In genomic region chr11:115653194-115653593, GRCm38 (mm10) we compare ENCODE assay signal across 17 mouse cellular contexts. TPM values are rescaled to one million over a fixed set of nuclear protein-coding genes. Genes with fewer than 3 reads are reported as not detected.
DNase-seq lines count a peak whose midpoint lies in the region; ATAC-seq and TF ChIP-seq lines count a peak whose summit lies in the region.
"Had no signal": no experiment of that assay in that cellular context is flagged by ENCODE, and none has a peak within 500 bp of the region (broad histone marks: within the 10 kb centered on the region; RNA-seq: fewer than 3 reads in every experiment).

No protein-coding gene starts in this region.

- in situ Hi-C loops in CH12.LX (cut with MboI; ENCODE audit: low pct_ligation_motif_present, low pct_unique_long_range_greater_than_20kb, low sequenced_read_pairs): no loop called here

- 74% methylated on average over 3 of the region's 3 CpGs for WGBS in forebrain, postnatal 0 days
- 91% methylated on average over 3 of the region's 3 CpGs for WGBS in forebrain, embryonic 12.5 days
- 46% methylated on average over 3 of the region's 3 CpGs for WGBS in heart, embryonic 15.5 days
- 74% methylated on average over 3 of the region's 3 CpGs for WGBS in embryonic facial prominence, embryonic 15.5 days

- no peaks in the 10 kb centered on the region for H3K4me1 ChIP-seq in forebrain, postnatal 0 days (ENCODE audit: insufficient read depth)
- H3K4me1 ChIP-seq in forebrain, embryonic 12.5 days: no peaks in the 10 kb centered on the region
- peaks cover 33% of the 10 kb centered on the region for H3K4me1 ChIP-seq in heart, embryonic 15.5 days (replicated peaks)
- H3K4me1 ChIP-seq in CH12.LX (ENCODE audit: control insufficient read depth in 1 of 2, insufficient read depth in 2 of 2): peaks cover 12 to 84% of the 10 kb centered on the region in 2 experiments
- no peaks in the 10 kb centered on the region for H3K4me1 ChIP-seq in embryonic facial prominence, embryonic 15.5 days
- H3K4me1 ChIP-seq: intestine, embryonic 15.5 days had no signal

- peak; percentile 41 for TF ChIP-seq POLR2A in CH12.LX (IDR thresholded peaks at IDR 0.05; ENCODE audit: low read depth, low read length)

- no peak overlapping the region for H3K9ac ChIP-seq in forebrain, postnatal 0 days
- H3K9ac ChIP-seq in forebrain, embryonic 12.5 days: no peak overlapping the region
- no peak overlapping the region for H3K9ac ChIP-seq in heart, embryonic 15.5 days
- H3K9ac ChIP-seq in CH12.LX (ENCODE audit: insufficient read depth, low read depth): no peak overlapping the region
- H3K9ac ChIP-seq in embryonic facial prominence, embryonic 15.5 days: no peak overlapping the region
- H3K9ac ChIP-seq: intestine, embryonic 15.5 days had no signal

- H3K27ac ChIP-seq in forebrain, postnatal 0 days (ENCODE audit: low read depth, low read length): peak overlapping the region; percentile 57
- no peak overlapping the region for H3K27ac ChIP-seq in forebrain, embryonic 12.5 days
- peak overlapping the region; percentile 88 for H3K27ac ChIP-seq in heart, embryonic 15.5 days
- peak overlapping the region; percentile 21; the same call in 1 of the 2 replicates for H3K27ac ChIP-seq in CH12.LX (ENCODE audit: insufficient read depth, low read depth)
- no peak overlapping the region; the same call in 1 of the 2 replicates for H3K27ac ChIP-seq in embryonic facial prominence, embryonic 15.5 days (replicated peaks)
- H3K27ac ChIP-seq: intestine, embryonic 15.5 days; kidney, postnatal 0 days had no signal

- DNase-seq in forebrain, postnatal 0 days: peak; percentile 34
- DNase-seq in heart, adult 8-10 months (ENCODE audit: low spot score): no peak
- DNase-seq in CH12.LX (ENCODE audit: extremely low read depth): no peak
- DNase-seq in urinary bladder, adult 2 months (ENCODE audit: low spot score): no peak
- no peak for DNase-seq in c-Kit-positive CD71-positive TER-119-positive erythroid progenitor cells, embryonic 14.5 days (ENCODE audit: low spot score)
- DNase-seq: adrenal gland, postnatal 36 days; cerebellum, adult 8-10 months; embryo, embryonic 11 days; gastrocnemius, postnatal 10 days; layer of hippocampus, postnatal 36 days; lung, adult 2 months; midbrain, embryonic 14.5 days had no signal

- H3K4me2 ChIP-seq in forebrain, postnatal 0 days (ENCODE audit: low read depth): no peak overlapping the region
- no peak overlapping the region for H3K4me2 ChIP-seq in forebrain, embryonic 12.5 days
- H3K4me2 ChIP-seq in heart, embryonic 15.5 days: peak overlapping the region; percentile 21
- no peak overlapping the region for H3K4me2 ChIP-seq in CH12.LX (ENCODE audit: insufficient read depth, low read depth, poor library complexity, severe bottlenecking)
- H3K4me2 ChIP-seq in embryonic facial prominence, embryonic 15.5 days (replicated peaks): no peak overlapping the region
- H3K4me2 ChIP-seq: intestine, embryonic 15.5 days had no signal

- no peaks in the 10 kb centered on the region for H3K27me3 ChIP-seq in forebrain, postnatal 0 days (ENCODE audit: insufficient read depth, low read length)
- no peaks in the 10 kb centered on the region for H3K27me3 ChIP-seq in forebrain, embryonic 12.5 days
- H3K27me3 ChIP-seq in heart, embryonic 15.5 days: no peaks in the 10 kb centered on the region
- no peaks in the 10 kb centered on the region for H3K27me3 ChIP-seq in CH12.LX (replicated peaks)
- no peaks in the 10 kb centered on the region for H3K27me3 ChIP-seq in embryonic facial prominence, embryonic 15.5 days
- H3K27me3 ChIP-seq: intestine, embryonic 15.5 days had no signal

- no peaks in the 10 kb centered on the region for H3K9me3 ChIP-seq in forebrain, postnatal 0 days (ENCODE audit: low read length)
- H3K9me3 ChIP-seq in forebrain, embryonic 12.5 days: no peaks in the 10 kb centered on the region
- H3K9me3 ChIP-seq in heart, embryonic 15.5 days (replicated peaks): no peaks in the 10 kb centered on the region
- no peaks in the 10 kb centered on the region for H3K9me3 ChIP-seq in CH12.LX (replicated peaks; ENCODE audit: low read length)
- H3K9me3 ChIP-seq in embryonic facial prominence, embryonic 15.5 days (replicated peaks): no peaks in the 10 kb centered on the region
- H3K9me3 ChIP-seq: intestine, embryonic 15.5 days had no signal

- TF ChIP-seq RAD21 in CH12.LX (IDR thresholded peaks at IDR 0.05; ENCODE audit: low read depth, low read length): no peak

- H3K36me3 ChIP-seq in forebrain, postnatal 0 days (ENCODE audit: insufficient read depth): peaks cover 12% of the 10 kb centered on the region
- H3K36me3 ChIP-seq in forebrain, embryonic 12.5 days (replicated peaks): peaks cover 33% of the 10 kb centered on the region
- H3K36me3 ChIP-seq in heart, embryonic 15.5 days: peaks cover 21% of the 10 kb centered on the region
- peaks cover 69 to 78% of the 10 kb centered on the region in 2 experiments for H3K36me3 ChIP-seq in CH12.LX (replicated peaks in 1 of 2; ENCODE audit: control insufficient read depth in 1 of 2, insufficient read depth in 1 of 2, low read length in 1 of 2)
- peaks cover 12% of the 10 kb centered on the region; the same call in 1 of the 2 replicates for H3K36me3 ChIP-seq in embryonic facial prominence, embryonic 15.5 days

- peaks cover 84% of the 10 kb centered on the region for H3K79me2 ChIP-seq in CH12.LX (replicated peaks; ENCODE audit: control insufficient read depth, extremely low read depth, insufficient read depth, poor library complexity, severe bottlenecking)

- ATAC-seq in forebrain, postnatal 0 days: peak; percentile 69
- no peak for ATAC-seq in forebrain, embryonic 12.5 days (ENCODE audit: low FRiP score)
- peak; percentile 85 for ATAC-seq in heart, embryonic 15.5 days (replicated peaks; ENCODE audit: insufficient number of reproducible peaks, insufficient read depth, low FRiP score, low read depth)
- peak; percentile 47; the same call in 1 of the 2 replicates for ATAC-seq in embryonic facial prominence, embryonic 15.5 days (ENCODE audit: insufficient number of reproducible peaks, low FRiP score, low TSS enrichment, low read depth)
- ATAC-seq: intestine, embryonic 15.5 days had no signal

- TF ChIP-seq CTCF in forebrain, postnatal 0 days (IDR thresholded peaks at IDR 0.05; ENCODE audit: low read depth): no peak
- no peak for TF ChIP-seq CTCF in CH12.LX (conservative IDR thresholded peaks at IDR 0.05 in 1 of 2, IDR thresholded peaks at IDR 0.05 in 1 of 2; ENCODE audit: low read depth in 2 of 2, low read length in 2 of 2)

- no peak overlapping the region for H3K4me3 ChIP-seq in forebrain, postnatal 0 days (ENCODE audit: low read depth, low read length)
- no peak overlapping the region for H3K4me3 ChIP-seq in forebrain, embryonic 12.5 days (replicated peaks)
- H3K4me3 ChIP-seq in heart, embryonic 15.5 days: no peak overlapping the region
- no peak overlapping the region for H3K4me3 ChIP-seq in CH12.LX (replicated peaks in 1 of 3; ENCODE audit: low read depth in 2 of 3, low read length in 2 of 3, poor library complexity in 1 of 3)
- H3K4me3 ChIP-seq in embryonic facial prominence, embryonic 15.5 days (replicated peaks): no peak overlapping the region
- H3K4me3 ChIP-seq: intestine, embryonic 15.5 days had no signal

- dilution Hi-C loops in CH12.LX (cut with MboI; ENCODE audit: extremely low pct_ligation_motif_present, extremely low pct_unique_long_range_greater_than_20kb, low sequenced_read_pairs): no loop called here

- TF ChIP-seq EP300 in CH12.LX (IDR thresholded peaks at IDR 0.05; ENCODE audit: low read length): no peak

RNA-seq across cellular contexts. Expression of gene Slc25a19, which starts 25.1 kb away (rescaled TPM):
- 34.3 and 38.7 TPM in 2 replicates for total RNA-seq in forebrain, postnatal 0 days (2014; rRNA removed)
- polyA plus RNA-seq in forebrain, postnatal 0 days (2015; fragmentation: Nextera tagmentation; extraction: Ambion mirVana): 51.1 and 51.7 TPM in 2 replicates
- polyA plus RNA-seq in forebrain, embryonic 12.5 days (2016; fragmentation: Nextera tagmentation; extraction: Ambion mirVana): 28.4 and 29.7 TPM in 2 replicates
- polyA plus RNA-seq in heart, embryonic 15.5 days (2015; fragmentation: Nextera tagmentation; extraction: Ambion mirVana): 47.7 and 48.8 TPM in 2 replicates
- total RNA-seq in heart, adult 8-10 months (2022): 10 to 100 TPM; 31.4 to 40.9 (median 34.9) TPM
- total RNA-seq in CH12.LX (2012; rRNA removed): 277 and 312 TPM in 2 replicates
- total RNA-seq in CH12.LX (2014; rRNA removed): 278 and 294 TPM in 2 replicates
- 374 and 398 TPM in 2 replicates for polyA plus RNA-seq in CH12.LX (2012; ENCODE audit: insufficient read length, low read depth)
- 21.1 and 28.8 TPM in 2 replicates for polyA plus RNA-seq in embryonic facial prominence, embryonic 15.5 days (2015; fragmentation: Nextera tagmentation; extraction: Ambion mirVana)
- polyA plus RNA-seq in urinary bladder, adult 2 months (2012; rRNA removed): 30.0 and 31.7 TPM in 2 replicates

RNA-seq across cellular contexts. Expression of gene Mif4gd, which starts 40.4 kb away (rescaled TPM):
- total RNA-seq in forebrain, postnatal 0 days (2014; rRNA removed): 12.2 and 16.9 TPM in 2 replicates
- 14.4 and 19.4 TPM in 2 replicates for polyA plus RNA-seq in forebrain, postnatal 0 days (2015; fragmentation: Nextera tagmentation; extraction: Ambion mirVana)
- 15.2 and 16.5 TPM in 2 replicates for polyA plus RNA-seq in forebrain, embryonic 12.5 days (2016; fragmentation: Nextera tagmentation; extraction: Ambion mirVana)
- polyA plus RNA-seq in heart, embryonic 15.5 days (2015; fragmentation: Nextera tagmentation; extraction: Ambion mirVana): 30.2 and 34.5 TPM in 2 replicates
- total RNA-seq in heart, adult 8-10 months (2022): 10 to 100 TPM; 40.8 to 52.0 (median 45.0) TPM
- 143 and 177 TPM in 2 replicates for total RNA-seq in CH12.LX (2012; rRNA removed)
- 160 and 174 TPM in 2 replicates for total RNA-seq in CH12.LX (2014; rRNA removed)
- 131 and 143 TPM in 2 replicates for polyA plus RNA-seq in CH12.LX (2012; ENCODE audit: insufficient read length, low read depth)
- polyA plus RNA-seq in embryonic facial prominence, embryonic 15.5 days (2015; fragmentation: Nextera tagmentation; extraction: Ambion mirVana): 29.6 and 33.3 TPM in 2 replicates
- 79.9 and 89.7 TPM in 2 replicates for polyA plus RNA-seq in urinary bladder, adult 2 months (2012; rRNA removed)

RNA-seq across cellular contexts. Expression of gene Gga3, which starts 49.3 kb away (rescaled TPM):
- 34.0 and 34.5 TPM in 2 replicates for total RNA-seq in forebrain, postnatal 0 days (2014; rRNA removed)
- polyA plus RNA-seq in forebrain, postnatal 0 days (2015; fragmentation: Nextera tagmentation; extraction: Ambion mirVana): 15.2 and 18.5 TPM in 2 replicates
- 32.3 and 35.1 TPM in 2 replicates for polyA plus RNA-seq in forebrain, embryonic 12.5 days (2016; fragmentation: Nextera tagmentation; extraction: Ambion mirVana)
- polyA plus RNA-seq in heart, embryonic 15.5 days (2015; fragmentation: Nextera tagmentation; extraction: Ambion mirVana): 13.7 and 16.3 TPM in 2 replicates
- total RNA-seq in heart, adult 8-10 months (2022): 10 to 100 TPM; 13.0 to 19.0 (median 15.8) TPM
- total RNA-seq in CH12.LX (2012; rRNA removed) (18.7 and 22.6 TPM in 2 replicates), CH12.LX (2014; rRNA removed) (7.7 TPM in 2 replicates)
- 37.2 and 39.8 TPM in 2 replicates for polyA plus RNA-seq in CH12.LX (2012; ENCODE audit: insufficient read length, low read depth)
- polyA plus RNA-seq in embryonic facial prominence, embryonic 15.5 days (2015; fragmentation: Nextera tagmentation; extraction: Ambion mirVana): 20.1 and 20.3 TPM in 2 replicates
- polyA plus RNA-seq in urinary bladder, adult 2 months (2012; rRNA removed): 25.4 and 27.3 TPM in 2 replicates

RNA-seq across cellular contexts. Expression of gene Mrps7, which starts 49.5 kb away (rescaled TPM):
- total RNA-seq in forebrain, postnatal 0 days (2014; rRNA removed): 34.6 and 46.3 TPM in 2 replicates
- 74.1 and 78.1 TPM in 2 replicates for polyA plus RNA-seq in forebrain, postnatal 0 days (2015; fragmentation: Nextera tagmentation; extraction: Ambion mirVana)
- 87.4 and 89.5 TPM in 2 replicates for polyA plus RNA-seq in forebrain, embryonic 12.5 days (2016; fragmentation: Nextera tagmentation; extraction: Ambion mirVana)
- polyA plus RNA-seq in heart, embryonic 15.5 days (2015; fragmentation: Nextera tagmentation; extraction: Ambion mirVana): 76.2 and 80.1 TPM in 2 replicates
- 100 to 1,000 TPM in 1 of 4 experiments, 10 to 100 TPM in 3; 80.5 to 101 (median 85.0) TPM for total RNA-seq in heart, adult 8-10 months (2022)
- total RNA-seq in CH12.LX (2012; rRNA removed) (172 and 217 TPM in 2 replicates), CH12.LX (2014; rRNA removed) (154 and 168 TPM in 2 replicates)
- polyA plus RNA-seq in CH12.LX (2012; ENCODE audit: insufficient read length, low read depth): 157 and 184 TPM in 2 replicates
- 82.4 and 83.4 TPM in 2 replicates for polyA plus RNA-seq in embryonic facial prominence, embryonic 15.5 days (2015; fragmentation: Nextera tagmentation; extraction: Ambion mirVana)
- 36.1 and 39.5 TPM in 2 replicates for polyA plus RNA-seq in urinary bladder, adult 2 months (2012; rRNA removed)

RNA-seq across cellular contexts. Expression of gene Grb2, which starts 55.2 kb away (rescaled TPM):
- 88.2 and 91.9 TPM in 2 replicates for total RNA-seq in forebrain, postnatal 0 days (2014; rRNA removed)
- polyA plus RNA-seq in forebrain, postnatal 0 days (2015; fragmentation: Nextera tagmentation; extraction: Ambion mirVana): 153 and 162 TPM in 2 replicates
- polyA plus RNA-seq in forebrain, embryonic 12.5 days (2016; fragmentation: Nextera tagmentation; extraction: Ambion mirVana): 124 and 137 TPM in 2 replicates
- polyA plus RNA-seq in heart, embryonic 15.5 days (2015; fragmentation: Nextera tagmentation; extraction: Ambion mirVana): 103 and 104 TPM in 2 replicates
- total RNA-seq in heart, adult 8-10 months (2022): 100 to 1,000 TPM in 3 of 4 experiments, 10 to 100 TPM in 1; 93.7 to 126 (median 111) TPM
- total RNA-seq in CH12.LX (2012; rRNA removed) (63.6 and 67.7 TPM in 2 replicates), CH12.LX (2014; rRNA removed) (110 and 117 TPM in 2 replicates)
- polyA plus RNA-seq in CH12.LX (2012; ENCODE audit: insufficient read length, low read depth): 228 and 241 TPM in 2 replicates
- 94.9 and 114 TPM in 2 replicates for polyA plus RNA-seq in embryonic facial prominence, embryonic 15.5 days (2015; fragmentation: Nextera tagmentation; extraction: Ambion mirVana)
- polyA plus RNA-seq in urinary bladder, adult 2 months (2012; rRNA removed): 57.2 and 62.8 TPM in 2 replicates

Comparison
In these comparisons a context has a peak if more than half of its experiments do, and no peak if none do; other contexts are left out.
1. H3K27ac ChIP-seq: peak in forebrain, postnatal 0 days (single experiment), heart, embryonic 15.5 days (single experiment) and CH12.LX (single experiment); none in forebrain, embryonic 12.5 days (single experiment) and embryonic facial prominence, embryonic 15.5 days (single experiment).